Mouse (Mus musculus) gastrocnemius, postnatal 10 days (tissue): ENCODE results near the gene Chrna9. TPM values are rescaled to one million over a fixed set of nuclear protein-coding genes. Genes with fewer than 3 reads are reported as not detected.
A peak's percentile ranks its signal among the peaks of the same experiment; 100 is the strongest.

Experiments
- DNase-seq: peaks from one replicate; pipeline ENCODE4 v3.0.0; 2021; ENCODE audit warnings: mixed read lengths
- microRNA-seq, 2 experiments: library from miRNA; unstranded; fragments of <30 nt; microRNA quantifications; one replicate each; pipeline ENCODE4 v1.2.0; 2021
- total RNA-seq, 2 experiments: library from RNA; stranded (reverse); gene quantifications; 2 replicates each; pipeline ENCODE4 v1.2.3; 2021

Chrna9 gene
- total RNA-seq, 2 experiments from 2014 or later, result 7.2 to 16.1 TPM

GRCm38 (mm10) chr5:66008245-66008967 is 73.7 kb downstream of the Chrna9 start:
- DNase-seq, result no peak

- no peak for DNase-seq
These were observed 79.3 kb downstream of the Chrna9 start for GRCm38 (mm10) chr5:66013999-66014398.

GRCm38 (mm10) chr5:66014437-66014836 is 79.7 kb downstream of the Chrna9 start:
- no peak for DNase-seq

- DNase-seq, result no peak
These were observed 80.8 kb downstream of the Chrna9 start for GRCm38 (mm10) chr5:66015449-66015961.

- peak; percentile 4 for DNase-seq
These were observed 92.1 kb downstream of the Chrna9 start for GRCm38 (mm10) chr5:66026796-66027195.

Small RNAs within 50 kb of the gene (microRNA-seq; reads per million reads assigned to microRNA genes)
- gene Gm25952, result 0 reads per million in 2 experiments

Other genes with a start within 250 kb of the Chrna9 start
- gene Pds5a, start 236.6 kb upstream of the Chrna9 start, total RNA-seq, result 10 to 100 TPM; 47.5 to 59.1 TPM
- gene N4bp2, start 171.4 kb upstream of the Chrna9 start, total RNA-seq, result 10 to 100 TPM; 23.4 to 30.2 TPM
- gene Rhoh, start 73.7 kb upstream of the Chrna9 start, total RNA-seq, result 1 to 10 TPM; 1.2 to 2.1 TPM
- under 1 TPM in 1 of 2 experiments, not detected in 1; 0.23 TPM for gene 9130230L23Rik, start 69.4 kb downstream of the Chrna9 start, total RNA-seq
- 1 to 10 TPM; 1.7 to 2.2 TPM for gene Rbm47, start 238.2 kb downstream of the Chrna9 start, total RNA-seq